Mouse (Mus musculus) MEL (cell line): Measurements from ENCODE around the gene E4f1. TPM values are rescaled to one million over a fixed set of nuclear protein-coding genes. Genes with fewer than 3 reads are reported as not detected.

Source experiments
- DNase-seq: peaks from one replicate; pipeline ENCODE4 v3.0.0; 2011; ENCODE audit warnings: low read depth, low spot score
- H3K27ac ChIP-seq: 2 replicates; pipeline ENCODE4 v1.5.1; 2012; ENCODE audit warnings: low read depth, mild to moderate bottlenecking, control low read depth, low read length, moderate library complexity; ENCODE audit not compliant: control insufficient read depth
- H3K27me3 ChIP-seq, 2 experiments: fragments of 150-350 bp in 1 of 2; sonication (generic) in 1 of 2; 2 replicates each; pipeline ENCODE4 v1.6.1; 2012; ENCODE audit warnings: low read length in 2 of 2, mild to moderate bottlenecking in 2 of 2, improper control_type of control experiment in 1 of 2, moderate library complexity in 1 of 2; ENCODE audit not compliant: insufficient read depth in 2 of 2, control insufficient read depth in 1 of 2
- H3K36me3 ChIP-seq, 2 experiments: 2 replicates each; pipeline ENCODE4 v1.6.1; 2012 to 2014; ENCODE audit warnings: low read length in 2 of 2, improper control_type of control experiment in 1 of 2, inconsistent platforms in 1 of 2, mild to moderate bottlenecking in 1 of 2; ENCODE audit not compliant: insufficient read depth in 2 of 2, control insufficient read depth in 1 of 2
- H3K4me1 ChIP-seq, 2 experiments: fragments of 150-350 bp in 1 of 2; sonication (generic) in 1 of 2; 2 replicates each; pipeline ENCODE4 v1.6.1; 2012; ENCODE audit warnings: low read length in 2 of 2, improper control_type of control experiment in 1 of 2, mild to moderate bottlenecking in 1 of 2; ENCODE audit not compliant: insufficient read depth in 2 of 2, control insufficient read depth in 1 of 2
- H3K4me3 ChIP-seq, 2 experiments: fragments of 150-350 bp in 1 of 2; sonication (generic) in 1 of 2; 2 replicates each; pipeline ENCODE4 v1.5.1; 2012; ENCODE audit warnings: low read depth in 2 of 2, low read length in 2 of 2, mild to moderate bottlenecking in 2 of 2, moderate library complexity in 2 of 2, control low read depth in 1 of 2, improper control_type of control experiment in 1 of 2; ENCODE audit not compliant: control insufficient read depth in 1 of 2, insufficient read depth in 1 of 2
- H3K79me2 ChIP-seq: 2 replicates; pipeline ENCODE4 v1.6.1; 2012; ENCODE audit warnings: mild to moderate bottlenecking, low read length, moderate library complexity; ENCODE audit not compliant: control insufficient read depth, poor library complexity, insufficient read depth
- H3K9ac ChIP-seq: 2 replicates; pipeline ENCODE4 v1.6.1; 2012; ENCODE audit warnings: low read depth, mild to moderate bottlenecking, control low read depth, low read length, moderate library complexity; ENCODE audit not compliant: control insufficient read depth, poor library complexity, severe bottlenecking
- H3K9me3 ChIP-seq: fragments of 150-350 bp; sonication (generic); replicated peaks from 2 replicates; pipeline ENCODE4 v1.6.1; 2012; ENCODE audit warnings: mild to moderate bottlenecking, low read length, improper control_type of control experiment, moderate library complexity; ENCODE audit not compliant: insufficient read depth
- BHLHE40 ChIP-seq: IDR thresholded peaks from 2 replicates; pipeline ENCODE4 v1.6.1; 2012; ENCODE audit warnings: low read depth, mild to moderate bottlenecking, inconsistent platforms, low read length, improper control_type of control experiment, borderline replicate concordance
- CHD1 ChIP-seq: IDR thresholded peaks from 2 replicates; pipeline ENCODE4 v1.6.1; 2012; ENCODE audit warnings: low read depth, mild to moderate bottlenecking, inconsistent platforms, low read length, improper control_type of control experiment
- E2F4 ChIP-seq: IDR thresholded peaks from 2 replicates; pipeline ENCODE4 v1.6.1; 2011; ENCODE audit warnings: low read depth, low read length, improper control_type of control experiment, borderline replicate concordance
- ELF1 ChIP-seq: IDR thresholded peaks from 2 replicates; pipeline ENCODE4 v1.6.1; 2014; ENCODE audit warnings: low read depth, mild to moderate bottlenecking, inconsistent platforms, low read length, improper control_type of control experiment, moderate library complexity
- EP300 ChIP-seq, 2 experiments: IDR thresholded peaks; 2 replicates each; pipeline ENCODE4 v1.6.1; 2011; ENCODE audit warnings: improper control_type of control experiment in 2 of 2, low read length in 2 of 2, low read depth in 1 of 2, mild to moderate bottlenecking in 1 of 2
- GABPA ChIP-seq: IDR thresholded peaks from 2 replicates; pipeline ENCODE4 v1.6.1; 2012; ENCODE audit warnings: low read depth, mild to moderate bottlenecking, inconsistent platforms, low read length, improper control_type of control experiment, moderate library complexity
- MEF2A ChIP-seq: IDR thresholded peaks from 2 replicates; pipeline ENCODE4 v1.6.1; 2014; ENCODE audit warnings: low read depth, mild to moderate bottlenecking, inconsistent platforms, low read length, improper control_type of control experiment; ENCODE audit not compliant: poor library complexity, insufficient replicate concordance, severe bottlenecking; ENCODE audit errors: extremely low read depth
- MYB ChIP-seq: IDR thresholded peaks from 2 replicates; pipeline ENCODE4 v1.6.1; 2011; ENCODE audit warnings: mild to moderate bottlenecking, low read depth, low read length, improper control_type of control experiment
- MYC ChIP-seq: IDR thresholded peaks from 2 replicates; pipeline ENCODE4 v1.6.1; 2011; ENCODE audit warnings: low read depth, mild to moderate bottlenecking, low read length, improper control_type of control experiment, moderate library complexity
- NELFE ChIP-seq: IDR thresholded peaks from 2 replicates; pipeline ENCODE4 v1.6.1; 2011; ENCODE audit warnings: low read depth, low read length, improper control_type of control experiment
- POLR2AphosphoS2 ChIP-seq: IDR thresholded peaks from 2 replicates; pipeline ENCODE4 v1.6.1; 2011; ENCODE audit warnings: low read length, improper control_type of control experiment
- RCOR1 ChIP-seq: IDR thresholded peaks from 2 replicates; pipeline ENCODE4 v1.6.1; 2012; ENCODE audit warnings: low read depth, mild to moderate bottlenecking, inconsistent platforms, low read length, improper control_type of control experiment
- SMC3 ChIP-seq: IDR thresholded peaks from 2 replicates; pipeline ENCODE4 v1.6.1; 2011; ENCODE audit warnings: low read depth, low read length, improper control_type of control experiment
- TAL1 ChIP-seq: IDR thresholded peaks from 2 replicates; pipeline ENCODE4 v1.6.1; 2012; ENCODE audit warnings: mild to moderate bottlenecking, inconsistent platforms, low read length, moderate library complexity, mixed read lengths
- TBP ChIP-seq: IDR thresholded peaks from 2 replicates; pipeline ENCODE4 v1.8.0; 2011; ENCODE audit warnings: low read depth, low read length, improper control_type of control experiment
- UBTF ChIP-seq: IDR thresholded peaks from 2 replicates; pipeline ENCODE4 v1.6.1; 2012; ENCODE audit warnings: low read depth, mild to moderate bottlenecking, inconsistent platforms, low read length, improper control_type of control experiment, moderate library complexity, borderline replicate concordance; ENCODE audit not compliant: insufficient read depth
- USF1 ChIP-seq: IDR thresholded peaks from 2 replicates; pipeline ENCODE4 v1.6.1; 2014; ENCODE audit warnings: low read depth, mild to moderate bottlenecking, inconsistent platforms, low read length, improper control_type of control experiment, moderate library complexity
- USF2 ChIP-seq, 2 experiments: IDR thresholded peaks; 2 replicates each; pipeline ENCODE4 v1.6.1; 2011 to 2012; ENCODE audit warnings: improper control_type of control experiment in 2 of 2, low read length in 2 of 2, borderline replicate concordance in 1 of 2, inconsistent platforms in 1 of 2, low read depth in 1 of 2, mild to moderate bottlenecking in 1 of 2; ENCODE audit not compliant: insufficient read depth in 1 of 2
- ZC3H11A ChIP-seq: IDR thresholded peaks from 2 replicates; pipeline ENCODE4 v1.6.1; 2012; ENCODE audit warnings: low read depth, mild to moderate bottlenecking, inconsistent platforms, low read length, improper control_type of control experiment
- ZMIZ1 ChIP-seq: IDR thresholded peaks from 2 replicates; pipeline ENCODE4 v1.6.1; 2012; ENCODE audit warnings: low read depth, mild to moderate bottlenecking, inconsistent platforms, low read length, improper control_type of control experiment, moderate library complexity
- ZNF384 ChIP-seq: IDR thresholded peaks from 2 replicates; pipeline ENCODE4 v1.6.1; 2012; ENCODE audit warnings: low read depth, mild to moderate bottlenecking, inconsistent platforms, low read length, improper control_type of control experiment
- polyA plus RNA-seq, 2 experiments: library from polyadenylated mRNA; stranded (reverse) in 1 of 2; unstranded in 1 of 2; fragments of >175 nt in 1 of 2; fragments of >200 nt in 1 of 2; gene quantifications; 2 replicates each; pipeline versions ENCODE4 v1.2.1 to v1.2.4; 2012; ENCODE audit warnings: low replicate concordance in 2 of 2, low read depth in 1 of 2; ENCODE audit not compliant: insufficient read length in 2 of 2, insufficient read depth in 1 of 2, missing spikeins in 1 of 2
- total RNA-seq: library from RNA; depleted of rRNA; stranded (reverse); fragments of 300-350 nt; gene quantifications from 2 replicates; pipeline ENCODE4 v1.2.3, GENCODE M21; 2012

Gene E4f1
- total and polyA plus RNA-seq, 3 experiments: 24.3 to 37.1 TPM; not detected in 1

GRCm38 (mm10) chr17:24506332-24507070 is 36.4 kb upstream of the E4f1 start:
- Histone ChIP-seq H3K27ac (no peak overlapping the region), H3K27me3 (no peaks in the 10 kb centered on the region), H3K36me3 (no peaks in the 10 kb centered on the region; a peak in 1 of 4 replicates), H3K9ac (no peak overlapping the region), H3K4me1 (no peaks in the 10 kb centered on the region), H3K4me3 (no peak overlapping the region), H3K9me3 (no peaks in the 10 kb centered on the region), H3K79me2 (no peaks in the 10 kb centered on the region)
- TF ChIP-seq RCOR1 (no peak), ELF1 (no peak), MYC (no peak), EP300 (IDR thresholded peaks at IDR 0.05; ENCODE audit: low read depth in 1 of 2, low read length in 2 of 2) (no peak), USF2 (IDR thresholded peaks at IDR 0.05; ENCODE audit: borderline replicate concordance in 1 of 2, insufficient read depth in 1 of 2, low read depth in 1 of 2, low read length in 2 of 2) (no peak), UBTF (no peak), MYB (no peak), ZMIZ1 (no peak), ZNF384 (no peak), ZC3H11A (no peak), POLR2AphosphoS2 (no peak)
- DNase-seq: no peak

GRCm38 (mm10) chr17:24505286-24505955 is 35.3 kb upstream of the E4f1 start:
- Histone ChIP-seq H3K4me3 (no peak overlapping the region), H3K9ac (no peak overlapping the region), H3K4me1 (no peaks in the 10 kb centered on the region), H3K27me3 (no peaks in the 10 kb centered on the region), H3K79me2 (no peaks in the 10 kb centered on the region), H3K9me3 (no peaks in the 10 kb centered on the region), H3K36me3 (no peaks in the 10 kb centered on the region; a peak in 1 of 4 replicates), H3K27ac (no peak overlapping the region)
- DNase-seq: no peak
- TF ChIP-seq GABPA (no peak), ZNF384 (no peak), RCOR1 (no peak), SMC3 (no peak), NELFE (no peak), TBP (no peak), TAL1 (no peak), ZMIZ1 (no peak), POLR2AphosphoS2 (no peak), USF1 (no peak), MYC (no peak), E2F4 (no peak), MEF2A (no peak), UBTF (no peak), BHLHE40 (no peak), CHD1 (no peak), MYB (no peak)
